Mouse (Mus musculus) layer of hippocampus, adult 2 months (tissue): ENCODE results near the gene Emc9. TPM values are rescaled to one million over a fixed set of nuclear protein-coding genes. Genes with fewer than 3 reads are reported as not detected.
A peak's percentile ranks its signal among the peaks of the same experiment; 100 is the strongest.

ENCODE experiments used
- DNase-seq, 2 experiments: peaks; one replicate each; pipeline ENCODE4 v3.0.0; 2022; ENCODE audit warnings: low spot score in 2 of 2
- H3K27ac ChIP-seq: fragments of 200-600 bp; 2 replicates; pipeline ENCODE4 v1.8.1; 2022
- H3K4me3 ChIP-seq: fragments of 200-600 bp; 2 replicates; pipeline ENCODE4 v1.8.1; 2022; ENCODE audit warnings: mild to moderate bottlenecking
- CTCF ChIP-seq: fragments of 200-600 bp; conservative IDR thresholded peaks from 2 replicates; pipeline ENCODE4 v1.8.1; 2022; ENCODE audit warnings: antibody characterized with exemption, mild to moderate bottlenecking, moderate library complexity
- total RNA-seq, 2 experiments: library from RNA; stranded (reverse); gene quantifications; 2 replicates each; pipeline ENCODE4 v1.2.3; 2021

The Emc9 gene
- total RNA-seq, 2 experiments from 2014 or later = 43.5 to 49.7 TPM

- H3K27ac ChIP-seq = peak overlapping the region; percentile 52; the same call in 1 of the 2 replicates
- TF ChIP-seq CTCF = no peak
- H3K4me3 ChIP-seq = no peak overlapping the region
- no peak for DNase-seq
Observed at GRCm38 (mm10) chr14:55544334-55544733, 40.8 kb downstream of the Emc9 start.

DNA sequence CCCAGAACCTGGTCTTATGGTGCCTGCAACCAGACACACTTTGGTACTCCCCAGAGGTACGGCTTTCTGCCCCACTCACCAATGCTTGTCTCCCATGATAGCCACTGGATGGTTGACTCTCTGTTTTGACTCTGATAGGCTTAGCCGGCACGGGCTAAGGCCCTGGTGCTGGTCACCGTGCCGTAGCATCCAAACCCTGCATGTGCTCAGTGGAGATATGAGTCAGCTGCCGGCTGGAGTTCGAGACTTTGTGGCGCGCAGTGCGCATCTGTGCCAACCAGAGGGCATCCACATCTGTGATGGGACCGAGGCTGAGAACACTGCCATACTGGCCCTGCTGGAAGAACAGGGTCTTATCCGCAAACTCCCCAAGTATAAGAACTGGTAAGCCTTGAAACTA is 42.8 kb downstream of the Emc9 start:
- no peak for TF ChIP-seq CTCF
- no peak for DNase-seq
- Histone ChIP-seq H3K4me3 (no peak overlapping the region), H3K27ac (no peak overlapping the region)

DNA sequence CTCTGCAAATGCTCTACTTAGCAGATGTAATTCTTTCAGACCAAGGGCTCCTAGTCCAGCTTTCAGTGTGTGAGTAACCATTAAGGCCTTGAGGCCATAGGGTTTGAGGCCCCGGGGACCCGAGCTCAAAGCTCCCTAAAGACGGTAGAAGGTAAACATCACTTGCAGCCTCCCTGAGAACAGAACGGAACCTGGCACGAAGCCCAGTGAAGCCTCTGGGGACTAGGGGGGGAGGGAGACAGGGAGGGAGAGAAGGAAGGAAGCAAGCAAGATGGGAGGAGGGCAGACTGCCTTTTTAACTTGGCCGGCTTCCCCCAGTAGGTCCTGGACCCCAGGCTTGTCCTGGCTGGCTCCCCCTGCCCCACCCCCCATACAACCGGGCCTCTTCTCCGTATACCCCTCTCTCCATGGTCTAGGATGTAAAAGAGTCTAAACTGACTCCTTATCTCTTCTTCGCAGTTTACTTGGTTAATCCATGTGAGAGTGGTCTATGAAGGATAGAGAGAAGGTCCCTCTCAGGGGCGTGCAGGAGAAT is 44.2 kb downstream of the Emc9 start:
- Histone ChIP-seq H3K27ac (peak overlapping the region; percentile 92), H3K4me3 (peak overlapping the region; percentile 80)
- DNase-seq = peak; percentile 76 to 77
- TF ChIP-seq CTCF = no peak

- peak; percentile 63 to 77 for DNase-seq
- peak within 1 kb of the TSS; percentile 92 for H3K27ac ChIP-seq
- H3K4me3 ChIP-seq = peak within 1 kb of the TSS; percentile 80
- no peak for TF ChIP-seq CTCF
Observed at GRCm38 (mm10) chr14:55540067-55540786, 44.9 kb downstream of the Emc9 start, which contains the start of gene Pck2. TSS of gene Pck2 (plus strand) at chr14:55540266.

- no peak for DNase-seq
- peak; percentile 90 for TF ChIP-seq CTCF
- no peak overlapping the region for H3K4me3 ChIP-seq
Observed at GRCm38 (mm10) chr14:55536116-55536745, 48.9 kb downstream of the Emc9 start.

More at GRCm38 (mm10) chr14:55536116-55536745, 48.9 kb downstream of the Emc9 start:
- no peak overlapping the region for H3K27ac ChIP-seq

Other genes starting within 250 kb of the Emc9 start
- 10 to 100 TPM; 18.6 to 23.7 TPM for gene Dhrs4, start 106.5 kb downstream of the Emc9 start, total RNA-seq
- gene Carmil3, start 94.7 kb downstream of the Emc9 start, total RNA-seq = 10 to 100 TPM; 57.9 to 64.4 TPM
- gene Cpne6, start 74.9 kb downstream of the Emc9 start, total RNA-seq = 100 to 1,000 TPM; 723 to 730 TPM
- 1 to 10 TPM; 2.2 to 3.6 TPM for gene Nrl, start 60.3 kb downstream of the Emc9 start, total RNA-seq
- 10 to 100 TPM; 45.0 to 47.6 TPM for gene Pck2, start 45.0 kb downstream of the Emc9 start, total RNA-seq
- 10 to 100 TPM; 84.2 to 87.6 TPM for gene Dcaf11, start 25.3 kb downstream of the Emc9 start, total RNA-seq
- gene A730061H03Rik, start 24.9 kb downstream of the Emc9 start, total RNA-seq = under 1 TPM in 1 of 2 experiments, not detected in 1; 0.92 TPM
- not detected for gene Fitm1, start 9.7 kb downstream of the Emc9 start, total RNA-seq
- 10 to 100 TPM; 55.5 to 61.2 TPM for gene Psme1, start 7.2 kb downstream of the Emc9 start, total RNA-seq
- 10 to 100 TPM; 45.2 to 60.4 TPM for gene Psme2, start 5.8 kb upstream of the Emc9 start, total RNA-seq
- 10 to 100 TPM; 46.3 to 47.0 TPM for gene Rnf31, start 6.4 kb upstream of the Emc9 start, total RNA-seq
- gene Irf9, start 18.3 kb upstream of the Emc9 start, total RNA-seq = 10 to 100 TPM; 11.6 to 12.1 TPM
- 1 to 10 TPM; 1.9 to 2.5 TPM for gene Rec8, start 32.7 kb upstream of the Emc9 start, total RNA-seq
- 100 to 1,000 TPM; 139 to 142 TPM for gene Ipo4, start 50.7 kb upstream of the Emc9 start, total RNA-seq
- gene Gm49378, start 52.6 kb upstream of the Emc9 start, total RNA-seq = 1 to 10 TPM; 2.6 to 6.5 TPM
- 10 to 100 TPM; 40.4 to 45.8 TPM for gene Tm9sf1, start 58.5 kb upstream of the Emc9 start, total RNA-seq
- 1 to 10 TPM in 1 of 2 experiments, under 1 TPM in 1; 0.96 to 1.6 TPM for gene Tssk4, start 64.9 kb upstream of the Emc9 start, total RNA-seq
- gene Mdp1, start 75.2 kb upstream of the Emc9 start, total RNA-seq = 10 to 100 TPM; 51.2 to 55.4 TPM
- gene Gmpr2, start 86.6 kb upstream of the Emc9 start, total RNA-seq = 10 to 100 TPM; 26.0 to 26.1 TPM
- 100 to 1,000 TPM; 301 to 309 TPM for gene Nedd8, start 86.8 kb upstream of the Emc9 start, total RNA-seq
- gene Tinf2, start 96.5 kb upstream of the Emc9 start, total RNA-seq = 10 to 100 TPM; 15.2 to 16.2 TPM
- not detected for gene Tgm1, start 128.6 kb upstream of the Emc9 start, total RNA-seq
- 10 to 100 TPM; 44.9 to 49.5 TPM for gene Rabggta, start 137.0 kb upstream of the Emc9 start, total RNA-seq
- 10 to 100 TPM; 82.4 to 91.1 TPM for gene Dhrs1, start 160.4 kb upstream of the Emc9 start, total RNA-seq
- 10 to 100 TPM; 11.8 to 13.1 TPM for gene Nop9, start 160.4 kb upstream of the Emc9 start, total RNA-seq
- 1 to 10 TPM; 1.4 to 1.6 TPM for gene Cideb, start 173.2 kb upstream of the Emc9 start, total RNA-seq
- gene Ltb4r2, start 176.1 kb upstream of the Emc9 start, total RNA-seq = under 1 TPM in 1 of 2 experiments, not detected in 1; 0.22 TPM
- not detected for gene Ltb4r1, start 180.7 kb upstream of the Emc9 start, total RNA-seq
- gene Adcy4, start 198.8 kb upstream of the Emc9 start, total RNA-seq = 1 to 10 TPM; 4.4 to 5.6 TPM
- gene Ripk3, start 203.6 kb upstream of the Emc9 start, total RNA-seq = 1 to 10 TPM; 1.2 to 2.9 TPM
- 1 to 10 TPM; 2.6 TPM for gene Nfatc4, start 237.8 kb upstream of the Emc9 start, total RNA-seq